Mouse (Mus musculus) cerebellum, adult 2 months (tissue): ENCODE measurements at regions not wholly inside any gene's neighbourhood (a gene's known extent, or its start where the extent isn't known, plus 50 kb on each side); places are given as distances from the start of the nearest gene placed in this dataset.

Source experiments
- CTCF ChIP-seq: fragments of 200-500 bp; IDR thresholded peaks from 2 replicates; pipeline ENCODE4 v1.5.1; 2011; ENCODE audit warnings: low read depth, mild to moderate bottlenecking, control low read depth, low read length, moderate library complexity, borderline replicate concordance; ENCODE audit not compliant: insufficient read depth
- POLR2A ChIP-seq: fragments of 200-500 bp; IDR thresholded peaks from 2 replicates; pipeline ENCODE4 v1.6.1; 2011; ENCODE audit warnings: low read length, control low read depth, borderline replicate concordance; ENCODE audit not compliant: insufficient read depth

DNA sequence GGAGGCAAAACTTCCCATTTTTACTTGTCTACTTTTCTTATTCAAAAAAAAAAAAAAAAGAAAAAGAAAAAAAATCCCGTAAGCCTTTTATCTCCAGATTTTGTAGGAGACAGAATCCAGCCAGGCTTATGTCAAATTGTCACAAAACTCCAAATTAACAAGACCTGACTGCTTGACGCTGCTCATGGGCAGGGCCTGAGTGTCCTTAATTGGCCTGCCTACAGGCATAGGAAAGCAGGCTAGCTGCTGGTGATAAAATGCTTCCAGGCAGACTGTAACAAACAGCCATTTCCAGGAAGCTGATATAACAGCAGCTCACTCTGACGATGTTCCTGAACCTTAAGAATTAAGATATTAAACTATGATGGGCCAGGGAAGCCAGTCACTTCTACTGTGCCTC is 458.2 kb upstream of the Trpc7 start:
- TF ChIP-seq CTCF (no peak), POLR2A (no peak)
